Mouse (Mus musculus) left cerebral cortex, postnatal 4 days (tissue): ENCODE measurements at regions not wholly inside any gene's neighbourhood (a gene's known extent, or its start where the extent isn't known, plus 50 kb on each side); places are given as distances from the start of the nearest gene placed in this dataset.

Experiments
- DNase-seq: peaks from one replicate; pipeline ENCODE4 v3.0.0-alpha.2; 2022
- intact Hi-C: fragments of 180-260 bp; cut with DNase I; formaldehyde crosslinking; loops from one replicate; pipeline ENCODE4 v1.15.1; 2025

DNA sequence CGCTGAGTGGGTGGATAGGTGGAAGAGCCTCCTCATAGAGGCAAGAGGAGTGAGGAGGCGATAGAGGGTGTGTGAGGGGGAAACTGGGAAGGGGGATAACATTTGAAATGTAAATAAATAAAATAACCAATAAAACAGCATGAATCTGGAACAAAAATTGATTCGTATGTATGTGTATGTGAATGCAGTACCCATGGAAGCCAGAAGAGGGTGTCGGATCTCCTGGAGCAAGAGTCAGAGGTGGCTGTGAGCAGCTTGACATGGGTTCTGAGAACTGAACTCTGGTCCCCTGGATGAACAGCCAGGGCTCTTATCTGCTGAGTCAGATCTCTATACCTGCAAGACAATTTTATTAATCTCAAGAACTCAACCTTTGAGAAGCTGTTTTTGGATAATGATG lies 81.4 kb downstream of the Tfap2b start:
- DNase-seq, result no peak
- intact Hi-C loops, result no loop called here

DNA sequence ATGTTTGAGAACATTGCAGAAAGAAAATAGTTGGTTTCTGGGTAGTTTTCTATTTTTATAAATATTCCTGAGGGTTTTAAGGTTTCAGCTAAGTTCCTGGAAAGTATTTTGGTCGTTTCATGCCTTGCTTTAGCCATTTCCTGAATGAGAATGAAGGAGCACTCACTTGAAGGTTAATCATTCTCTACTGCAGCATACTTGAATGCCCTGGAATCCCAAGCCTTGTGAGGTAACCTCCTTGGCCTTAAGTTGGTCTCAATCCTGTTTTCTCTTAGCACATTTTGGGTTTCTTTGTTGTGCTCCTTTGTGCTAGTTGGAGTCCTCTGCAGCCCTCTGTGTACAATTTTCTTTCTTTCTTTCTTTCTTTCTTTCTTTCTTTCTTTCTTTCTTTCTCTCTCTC lies 112.9 kb downstream of the Tfap2b start:
- intact Hi-C loops, result no loop called here
- DNase-seq, result no peak

- intact Hi-C loops, result no loop called here
- DNase-seq, result no peak
Measured at GRCm38 (mm10) chr1:19336062-19336461, 127.3 kb downstream of the Tfap2b start.

GRCm38 (mm10) chr1:19337207-19337606 lies 128.5 kb downstream of the Tfap2b start:
- peak; percentile 9 for DNase-seq
- intact Hi-C loops, result no loop called here

- no peak for DNase-seq
- intact Hi-C loops, result no loop called here
Measured at GRCm38 (mm10) chr1:19344445-19344844, 135.7 kb downstream of the Tfap2b start.

DNA sequence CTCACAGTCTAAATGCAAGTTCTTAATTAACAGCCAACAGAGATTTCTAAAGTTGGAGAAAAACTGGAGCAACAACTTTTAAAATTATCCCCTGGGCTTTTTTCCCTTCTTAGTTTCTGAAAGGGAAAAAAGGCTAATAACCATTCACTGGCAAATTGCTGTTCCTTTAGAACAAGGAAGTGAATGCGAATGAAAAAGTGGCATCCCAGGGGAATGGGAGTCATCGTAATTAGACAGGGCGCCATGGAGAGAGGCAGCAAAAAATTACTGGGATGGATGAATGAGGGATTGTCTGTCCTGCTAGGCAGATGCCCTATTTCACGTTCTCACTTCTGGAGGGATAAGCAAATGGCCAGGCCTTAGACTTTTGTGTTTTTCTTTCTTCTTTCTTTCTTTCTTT lies 141.8 kb downstream of the Tfap2b start:
- peak; percentile 2 for DNase-seq
- intact Hi-C loops, result no loop called here

GRCm38 (mm10) chr1:19384856-19385255 lies 176.1 kb downstream of the Tfap2b start:
- intact Hi-C loops, result no loop called here

GRCm38 (mm10) chr1:19388864-19389505 lies 180.3 kb downstream of the Tfap2b start:
- intact Hi-C loops, result no loop called here
- no peak for DNase-seq

More at GRCm38 (mm10) chr1:19384856-19385255, 176.1 kb downstream of the Tfap2b start:
- no peak for DNase-seq

- DNase-seq, result no peak
- intact Hi-C loops, result no loop called here
Measured at GRCm38 (mm10) chr1:19407556-19407955, 198.8 kb downstream of the Tfap2b start.

GRCm38 (mm10) chr1:19412345-19412744 lies 203.6 kb downstream of the Tfap2b start:
- intact Hi-C loops, result no loop called here
- peak; percentile 2 for DNase-seq

GRCm38 (mm10) chr1:19421116-19421515 lies 212.4 kb downstream of the Tfap2b start:
- no peak for DNase-seq
- intact Hi-C loops, result no loop called here

DNA sequence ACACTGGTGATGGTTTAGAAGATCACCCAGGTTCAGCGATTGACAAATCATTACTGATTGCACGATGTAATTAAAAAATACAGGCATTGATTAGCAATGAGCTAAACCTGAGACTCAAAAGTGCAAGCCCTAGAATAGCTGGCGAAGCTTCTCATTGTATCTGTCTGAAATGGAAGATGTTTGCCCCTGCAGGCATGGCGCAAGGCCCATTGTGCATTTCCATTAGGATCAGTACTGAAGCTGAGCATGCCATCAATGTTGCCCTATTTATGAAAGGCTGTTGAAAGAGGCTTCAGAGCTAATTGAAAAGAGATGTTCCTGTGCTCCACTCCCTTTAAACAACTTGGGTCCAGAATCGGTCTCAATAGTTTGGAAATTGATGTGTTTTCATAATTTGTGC lies 242.1 kb downstream of the Tfap2b start:
- intact Hi-C loops, result no loop called here

DNA sequence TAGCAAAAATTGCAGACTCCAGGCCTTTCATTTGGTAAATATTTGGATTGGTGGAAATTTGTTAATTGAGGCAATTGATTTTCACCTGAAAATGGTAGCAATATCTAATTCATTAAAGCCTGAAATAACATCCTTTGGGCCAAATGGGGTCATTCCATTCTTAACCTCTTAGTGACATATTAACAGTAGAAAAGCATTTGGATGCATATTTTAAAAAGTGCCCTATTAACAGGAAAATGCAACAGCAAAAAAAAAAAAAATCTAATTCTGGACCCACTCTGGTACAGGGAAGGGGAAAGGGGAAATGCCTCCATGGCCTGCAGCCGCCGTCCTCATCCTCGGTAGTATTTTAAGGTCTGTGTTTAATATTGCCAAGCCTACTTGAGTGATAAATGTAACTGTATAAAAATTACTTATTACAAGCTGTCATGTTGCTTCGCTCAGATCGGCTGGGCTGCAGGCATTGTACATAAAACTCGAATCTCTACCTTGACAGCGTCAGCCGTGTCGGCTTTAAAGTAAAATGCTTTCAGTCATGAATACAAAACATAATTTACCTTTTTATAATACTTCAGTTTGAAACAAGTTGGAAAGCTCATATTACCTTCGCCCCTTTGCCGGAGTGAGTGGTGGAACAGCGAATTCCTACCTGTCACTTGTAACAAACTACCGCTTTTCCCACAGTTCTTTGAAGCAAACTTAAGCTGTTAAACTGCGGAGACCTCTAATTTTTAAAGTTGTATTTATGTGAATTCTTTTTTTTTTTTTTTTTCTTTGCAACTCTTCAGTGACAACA lies 250.1 kb downstream of the Tfap2b start:
- intact Hi-C loops, result no loop called here
- no peak for DNase-seq

More for the DNA sequence above, 242.1 kb downstream of the Tfap2b start:
- DNase-seq, result peak; percentile 41

GRCm38 (mm10) chr1:19459876-19460275 lies 251.2 kb downstream of the Tfap2b start:
- intact Hi-C loops, result no loop called here
- no peak for DNase-seq

DNA sequence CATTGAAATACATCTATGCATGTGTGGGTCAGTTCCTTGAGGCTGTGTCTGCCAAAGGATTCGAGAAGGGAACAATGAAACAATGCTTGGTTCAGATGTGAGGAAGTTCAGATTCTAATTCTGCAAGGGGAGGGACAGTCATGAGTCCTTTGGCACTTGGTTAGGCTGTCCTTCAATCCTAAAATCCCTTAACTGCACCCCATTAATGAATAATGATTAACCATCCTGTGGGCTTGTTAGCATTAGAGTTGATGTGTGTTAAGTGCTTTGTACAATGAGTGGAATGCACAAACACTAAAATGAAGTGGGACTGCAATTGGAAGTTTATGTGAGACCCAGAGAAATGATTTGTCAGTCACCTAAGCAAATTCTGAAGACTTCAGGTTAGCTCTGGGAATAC lies 264.8 kb downstream of the Tfap2b start:
- intact Hi-C loops, result no loop called here
- DNase-seq, result no peak
